Mouse (Mus musculus): ENCODE results near the gene Hdc. TPM values are rescaled to one million over a fixed set of nuclear protein-coding genes. Genes with fewer than 3 reads are reported as not detected.

Gene Hdc
- total and polyA plus RNA-seq, 2 experiments = 1.7 to 1.8 TPM

GRCm38 (mm10) chr2:126606688-126607062 lies 12.4 kb downstream of the Hdc start:
- Histone ChIP-seq H3K9ac (ENCODE audit: low read depth, low read length) (no peak overlapping the region), H3K4me1 (ENCODE audit: control insufficient read depth, insufficient read depth, low read length) (peaks cover 6% of the 10 kb centered on the region), H3K27me3 (ENCODE audit: control insufficient read depth, insufficient read depth, low read length) (no peaks in the 10 kb centered on the region), H3K79me2 (ENCODE audit: control insufficient read depth, insufficient read depth, low read length) (no peaks in the 10 kb centered on the region), H3K36me3 (ENCODE audit: control insufficient read depth, insufficient read depth, low read length) (no peaks in the 10 kb centered on the region), H3K27ac (replicated peaks; ENCODE audit: insufficient read depth, low read depth, low read length) (0 out of 2 replicates have a peak overlapping the region, but pooled peaks have one; percentile 16), H3K4me3 (ENCODE audit: insufficient read depth, low read depth, low read length) (no peak overlapping the region)
- no peak for TF ChIP-seq CTCF (IDR thresholded peaks at IDR 0.05; ENCODE audit: low read depth, low read length)
- TF ChIP-seq POLR2A (IDR thresholded peaks at IDR 0.05; ENCODE audit: extremely low read depth, insufficient read depth, low read length) = no peak
- WGBS = 65% methylated on average over 4 of the region's 4 CpGs
- DNase-seq (ENCODE audit: extremely low read depth, low read depth, low spot score) = no peak

- Histone ChIP-seq H3K79me2 (ENCODE audit: control insufficient read depth, insufficient read depth, low read length) (no peaks in the 10 kb centered on the region), H3K27me3 (ENCODE audit: control insufficient read depth, insufficient read depth, low read length) (no peaks in the 10 kb centered on the region), H3K36me3 (ENCODE audit: control insufficient read depth, insufficient read depth, low read length) (no peaks in the 10 kb centered on the region), H3K4me3 (ENCODE audit: insufficient read depth, low read depth, low read length) (no peak overlapping the region), H3K27ac (replicated peaks; ENCODE audit: insufficient read depth, low read depth, low read length) (no peak overlapping the region), H3K4me1 (ENCODE audit: control insufficient read depth, insufficient read depth, low read length) (peaks cover 6% of the 10 kb centered on the region), H3K9ac (ENCODE audit: low read depth, low read length) (no peak overlapping the region)
- 73% methylated on average over 15 of the region's 15 CpGs for WGBS
- DNase-seq (ENCODE audit: extremely low read depth, low read depth, low spot score) = peak; percentile 7
- TF ChIP-seq CTCF (IDR thresholded peaks at IDR 0.05; ENCODE audit: low read depth, low read length) = no peak
- TF ChIP-seq POLR2A (IDR thresholded peaks at IDR 0.05; ENCODE audit: extremely low read depth, insufficient read depth, low read length) = no peak
Measured at GRCm38 (mm10) chr2:126606061-126606687, 12.9 kb downstream of the Hdc start.

GRCm38 (mm10) chr2:126601918-126602600 lies 17.0 kb downstream of the Hdc start:
- Histone ChIP-seq H3K27me3 (ENCODE audit: control insufficient read depth, insufficient read depth, low read length) (no peaks in the 10 kb centered on the region), H3K4me3 (ENCODE audit: insufficient read depth, low read depth, low read length) (no peak overlapping the region), H3K9ac (ENCODE audit: low read depth, low read length) (no peak overlapping the region), H3K4me1 (ENCODE audit: control insufficient read depth, insufficient read depth, low read length) (peaks cover 26% of the 10 kb centered on the region), H3K79me2 (ENCODE audit: control insufficient read depth, insufficient read depth, low read length) (no peaks in the 10 kb centered on the region), H3K27ac (replicated peaks; ENCODE audit: insufficient read depth, low read depth, low read length) (no peak overlapping the region), H3K36me3 (ENCODE audit: control insufficient read depth, insufficient read depth, low read length) (no peaks in the 10 kb centered on the region)
- no peak for DNase-seq (ENCODE audit: extremely low read depth, low read depth, low spot score)
- no peak for TF ChIP-seq CTCF (IDR thresholded peaks at IDR 0.05; ENCODE audit: low read depth, low read length)
- whole genome bisulfite sequencing = 89% methylated on average over 14 of the region's 14 CpGs

GRCm38 (mm10) chr2:126600533-126600932 lies 18.6 kb downstream of the Hdc start:
- Histone ChIP-seq H3K9ac (ENCODE audit: low read depth, low read length) (no peak overlapping the region), H3K79me2 (ENCODE audit: control insufficient read depth, insufficient read depth, low read length) (no peaks in the 10 kb centered on the region), H3K27ac (replicated peaks; ENCODE audit: insufficient read depth, low read depth, low read length) (peak overlapping the region; percentile 48), H3K4me3 (ENCODE audit: insufficient read depth, low read depth, low read length) (no peak overlapping the region), H3K36me3 (ENCODE audit: control insufficient read depth, insufficient read depth, low read length) (no peaks in the 10 kb centered on the region), H3K4me1 (ENCODE audit: control insufficient read depth, insufficient read depth, low read length) (peaks cover 29% of the 10 kb centered on the region), H3K27me3 (ENCODE audit: control insufficient read depth, insufficient read depth, low read length) (no peaks in the 10 kb centered on the region)
- DNase-seq (ENCODE audit: extremely low read depth, low read depth, low spot score) = peak; percentile 91
- TF ChIP-seq POLR2A (IDR thresholded peaks at IDR 0.05; ENCODE audit: extremely low read depth, insufficient read depth, low read length) = no peak
- TF ChIP-seq CTCF (IDR thresholded peaks at IDR 0.05; ENCODE audit: low read depth, low read length) = no peak
- WGBS = 38% methylated on average over 14 of the region's 14 CpGs

- Histone ChIP-seq H3K36me3 (ENCODE audit: control insufficient read depth, insufficient read depth, low read length) (no peaks in the 10 kb centered on the region; the same call in 1 of the 2 replicates), H3K27ac (replicated peaks; ENCODE audit: insufficient read depth, low read depth, low read length) (no peak overlapping the region), H3K79me2 (ENCODE audit: control insufficient read depth, insufficient read depth, low read length) (no peaks in the 10 kb centered on the region), H3K27me3 (ENCODE audit: control insufficient read depth, insufficient read depth, low read length) (no peaks in the 10 kb centered on the region), H3K9ac (ENCODE audit: low read depth, low read length) (no peak overlapping the region), H3K4me1 (ENCODE audit: control insufficient read depth, insufficient read depth, low read length) (peaks cover 32% of the 10 kb centered on the region), H3K4me3 (ENCODE audit: insufficient read depth, low read depth, low read length) (no peak overlapping the region)
- peak; percentile 27 for DNase-seq (ENCODE audit: extremely low read depth, low read depth, low spot score)
- 28% methylated on average over 3 of the region's 3 CpGs for WGBS
- TF ChIP-seq CTCF (IDR thresholded peaks at IDR 0.05; ENCODE audit: low read depth, low read length) (peak; percentile 24), POLR2A (IDR thresholded peaks at IDR 0.05; ENCODE audit: extremely low read depth, insufficient read depth, low read length) (no peak)
Measured at GRCm38 (mm10) chr2:126599005-126599404, 20.1 kb downstream of the Hdc start.

GRCm38 (mm10) chr2:126598359-126598758 lies 20.7 kb downstream of the Hdc start:
- H3K36me3 ChIP-seq (ENCODE audit: control insufficient read depth, insufficient read depth, low read length) = peaks cover 2% of the 10 kb centered on the region; the same call in 1 of the 2 replicates
- no peak overlapping the region for H3K4me3 ChIP-seq (ENCODE audit: insufficient read depth, low read depth, low read length)
- H3K27me3 ChIP-seq (ENCODE audit: control insufficient read depth, insufficient read depth, low read length) = no peaks in the 10 kb centered on the region
- TF ChIP-seq POLR2A (IDR thresholded peaks at IDR 0.05; ENCODE audit: extremely low read depth, insufficient read depth, low read length) = no peak
- peak; percentile 23; the same call in 1 of the 2 replicates for TF ChIP-seq CTCF (IDR thresholded peaks at IDR 0.05; ENCODE audit: low read depth, low read length)
- WGBS = 37% methylated on average over 2 of the region's 2 CpGs
- peaks cover 32% of the 10 kb centered on the region for H3K4me1 ChIP-seq (ENCODE audit: control insufficient read depth, insufficient read depth, low read length)
- peak; percentile 65 for DNase-seq (ENCODE audit: extremely low read depth, low read depth, low spot score)
- H3K79me2 ChIP-seq (ENCODE audit: control insufficient read depth, insufficient read depth, low read length) = no peaks in the 10 kb centered on the region
- H3K9ac ChIP-seq (ENCODE audit: low read depth, low read length) = no peak overlapping the region
- H3K27ac ChIP-seq (replicated peaks; ENCODE audit: insufficient read depth, low read depth, low read length) = peak overlapping the region; percentile 97
